Mouse (Mus musculus) lung, adult 2 months (tissue): ENCODE results near the gene Rtn4rl1.

ENCODE experiments used
- CTCF ChIP-seq: fragments of 200-500 bp; IDR thresholded peaks from 2 replicates; pipeline ENCODE4 v1.5.1; 2011; ENCODE audit warnings: mild to moderate bottlenecking, low read length, control low read depth; ENCODE audit not compliant: insufficient read depth
- POLR2A ChIP-seq: fragments of 200-500 bp; IDR thresholded peaks from 2 replicates; pipeline ENCODE4 v1.6.1; 2011; ENCODE audit warnings: low read depth, mild to moderate bottlenecking, control low read depth, low read length, borderline replicate concordance; ENCODE audit errors: extremely low read depth

DNA sequence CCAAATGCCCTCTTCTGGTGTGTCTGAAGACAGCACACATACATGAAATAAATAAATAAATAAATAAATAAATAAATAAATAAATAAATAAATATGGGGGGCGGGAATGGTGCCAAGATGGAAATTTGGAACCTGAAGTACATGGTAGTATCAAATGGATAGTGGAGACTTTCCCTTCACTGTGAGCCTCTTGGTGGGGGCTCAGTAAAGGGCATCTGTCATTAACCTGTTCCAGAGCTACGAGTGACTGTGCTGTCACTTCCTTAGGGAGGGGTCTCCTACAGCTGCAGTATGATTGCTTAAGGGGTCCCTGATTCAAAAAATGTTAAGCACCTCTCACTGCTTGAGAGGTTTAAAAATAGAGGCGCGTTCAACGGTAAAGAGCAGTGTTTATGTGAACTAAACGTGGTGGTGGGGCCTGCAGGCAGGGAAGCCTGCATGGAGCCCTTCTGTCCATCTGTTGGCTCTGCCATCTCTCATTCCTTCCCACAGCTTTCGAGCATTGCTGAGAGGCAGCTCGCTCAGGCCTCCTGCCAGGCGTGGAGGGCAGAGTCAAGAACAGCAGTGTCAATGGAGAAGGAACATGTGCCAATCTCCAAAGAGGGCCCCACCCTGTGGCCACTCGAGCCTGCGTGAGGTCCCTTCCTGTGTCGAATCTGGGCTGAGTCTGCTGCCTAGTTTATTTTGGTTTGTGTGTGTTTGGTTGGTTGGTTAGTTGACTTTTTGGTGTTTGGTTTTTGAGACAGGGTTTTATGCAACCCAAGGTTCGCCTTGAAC, 46.8 kb downstream of the Rtn4rl1 start:
- TF ChIP-seq POLR2A (no peak), CTCF (no peak)
